Mouse (Mus musculus): ENCODE measurements around the gene Chst4.

GRCm38 (mm10) chr8:109986384-109986783, 53.2 kb downstream of the Chst4 start:
- TF ChIP-seq CTCF (IDR thresholded peaks at IDR 0.05; ENCODE audit: borderline replicate concordance, insufficient read depth, low read depth, low read length), result no peak
- TF ChIP-seq POLR2A (IDR thresholded peaks at IDR 0.05; ENCODE audit: borderline replicate concordance, insufficient read depth, low read length), result no peak

Measured in cerebellum, adult 2 months (tissue).